Mouse (Mus musculus) lung, embryonic 16.5 days (tissue): ENCODE measurements around the gene Ms4a4d. TPM values are rescaled to one million over a fixed set of nuclear protein-coding genes. Genes with fewer than 3 reads are reported as not detected.
"Not testable (repeated sequence)": the region's sequence is repeated elsewhere in the genome, so short reads cannot be mapped to it uniquely, and the experiment has no call there.

Experiments
- ATAC-seq: fragments of 200-750 bp; cut with Nextera tagmentation; 2 replicates; pipeline ENCODE4 v1.8.0; 2017; ENCODE audit warnings: low read depth, mild to moderate bottlenecking, moderate library complexity
- H3K27ac ChIP-seq: fragments of 300-500 bp; sonication (generic); 2 replicates; pipeline ENCODE4 v1.5.1; 2014; ENCODE audit warnings: mild to moderate bottlenecking, control low read depth, low read length
- H3K27me3 ChIP-seq: fragments of 300-500 bp; sonication (generic); 2 replicates; pipeline ENCODE4 v1.6.1; 2014; ENCODE audit warnings: low read depth, low read length, mixed read lengths; ENCODE audit not compliant: control insufficient read depth, insufficient read depth
- H3K36me3 ChIP-seq: fragments of 300-500 bp; sonication (generic); 2 replicates; pipeline ENCODE4 v1.6.1; 2014; ENCODE audit warnings: low read length; ENCODE audit not compliant: control insufficient read depth, insufficient read depth
- H3K4me1 ChIP-seq: fragments of 300-500 bp; sonication (generic); replicated peaks from 2 replicates; pipeline ENCODE4 v1.6.1; 2014; ENCODE audit warnings: low read length, mixed read lengths; ENCODE audit not compliant: control insufficient read depth, insufficient read depth
- H3K4me2 ChIP-seq: fragments of 300-500 bp; sonication (generic); 2 replicates; pipeline ENCODE4 v1.6.1; 2014; ENCODE audit warnings: low read depth, low read length, control low read depth
- H3K4me3 ChIP-seq: fragments of 300-500 bp; sonication (generic); 2 replicates; pipeline ENCODE4 v1.5.1; 2014; ENCODE audit warnings: mild to moderate bottlenecking, low read length, control low read depth
- H3K9ac ChIP-seq: fragments of 300-500 bp; sonication (generic); 2 replicates; pipeline ENCODE4 v1.6.1; 2014; ENCODE audit warnings: low read length, control low read depth
- H3K9me3 ChIP-seq: fragments of 300-500 bp; sonication (generic); 2 replicates; pipeline ENCODE4 v1.6.1; 2016; ENCODE audit warnings: low read length; ENCODE audit not compliant: control insufficient read depth
- WGBS: fragments of 180-500 bp; shearing (Covaris S2); extraction: QIAGEN DNeasy Blood & Tissue Kit; methylation state at CpG from one replicate; pipeline ENCODE4 v1.1.7; 2014; 5-methylcytosine and 5-hydroxymethylcytosine counted together
- polyA plus RNA-seq: library from polyadenylated mRNA; unstranded; fragments of >200 nt; fragmentation: Nextera tagmentation; extraction: Ambion mirVana; gene quantifications from 2 replicates; pipeline ENCODE4 v1.2.1, GENCODE M21; 2015

Ms4a4d gene
- polyA plus RNA-seq, 1 experiment from 2014 or later: 2.1 TPM

- not testable (repeated sequence) for H3K36me3 ChIP-seq, H3K9ac ChIP-seq, H3K27me3 ChIP-seq, H3K4me3 ChIP-seq, H3K9me3 ChIP-seq, H3K27ac ChIP-seq, H3K4me2 ChIP-seq, ATAC-seq, H3K4me1 ChIP-seq
- WGBS: 74% methylated on average over 1 of the region's 1 CpGs
Observed at GRCm38 (mm10) chr19:11540166-11540821, 3.7 kb downstream of the Ms4a4d start.

- not testable (repeated sequence) for ATAC-seq, H3K27ac ChIP-seq, H3K4me3 ChIP-seq, H3K9me3 ChIP-seq, H3K36me3 ChIP-seq, H3K4me2 ChIP-seq, H3K27me3 ChIP-seq, H3K9ac ChIP-seq, H3K4me1 ChIP-seq
- WGBS: 74% methylated on average over 2 of the region's 2 CpGs
Observed at GRCm38 (mm10) chr19:11544383-11544782, 7.8 kb downstream of the Ms4a4d start.

- Histone ChIP-seq H3K27me3 (no peaks in the 10 kb centered on the region), H3K36me3 (no peaks in the 10 kb centered on the region), H3K27ac (no peak overlapping the region), H3K4me1 (no peaks in the 10 kb centered on the region), H3K9me3 (no peaks in the 10 kb centered on the region), H3K4me3 (no peak overlapping the region), H3K4me2 (no peak overlapping the region), H3K9ac (no peak overlapping the region)
- no peak for ATAC-seq
Observed at GRCm38 (mm10) chr19:11547911-11548310, 11.3 kb downstream of the Ms4a4d start.

GRCm38 (mm10) chr19:11554726-11555125, 18.1 kb downstream of the Ms4a4d start:
- ATAC-seq: no peak
- H3K4me1 ChIP-seq: no peaks in the 10 kb centered on the region
- H3K9ac ChIP-seq: no peak overlapping the region
- H3K9me3 ChIP-seq: no peaks in the 10 kb centered on the region
- 78% methylated on average over 5 of the region's 5 CpGs for WGBS
- H3K27ac ChIP-seq: no peak overlapping the region
- no peaks in the 10 kb centered on the region for H3K27me3 ChIP-seq
- no peak overlapping the region for H3K4me2 ChIP-seq
- no peak overlapping the region for H3K4me3 ChIP-seq
- no peaks in the 10 kb centered on the region for H3K36me3 ChIP-seq

GRCm38 (mm10) chr19:11559560-11559959, 23.0 kb downstream of the Ms4a4d start:
- not testable (repeated sequence) for H3K4me3 ChIP-seq, H3K36me3 ChIP-seq, H3K9me3 ChIP-seq, H3K9ac ChIP-seq, H3K27me3 ChIP-seq, ATAC-seq, H3K27ac ChIP-seq, H3K4me1 ChIP-seq, H3K4me2 ChIP-seq

- ATAC-seq: no peak
- Histone ChIP-seq H3K4me2 (no peak overlapping the region), H3K9ac (no peak overlapping the region), H3K27ac (no peak overlapping the region), H3K27me3 (no peaks in the 10 kb centered on the region), H3K4me1 (no peaks in the 10 kb centered on the region), H3K36me3 (no peaks in the 10 kb centered on the region), H3K4me3 (no peak overlapping the region), H3K9me3 (no peaks in the 10 kb centered on the region)
- 85% methylated on average over 8 of the region's 8 CpGs for WGBS
Observed at GRCm38 (mm10) chr19:11574965-11575364, 38.4 kb downstream of the Ms4a4d start.

GRCm38 (mm10) chr19:11589205-11589604, 52.6 kb downstream of the Ms4a4d start:
- no peaks in the 10 kb centered on the region for H3K9me3 ChIP-seq
- no peaks in the 10 kb centered on the region for H3K27me3 ChIP-seq
- no peaks in the 10 kb centered on the region for H3K36me3 ChIP-seq
- ATAC-seq: no peak
- H3K4me1 ChIP-seq: no peaks in the 10 kb centered on the region
- no peak overlapping the region for H3K9ac ChIP-seq
- 62% methylated on average over 4 of the region's 4 CpGs for WGBS
- H3K4me2 ChIP-seq: no peak overlapping the region
- H3K27ac ChIP-seq: no peak overlapping the region
- no peak overlapping the region for H3K4me3 ChIP-seq

GRCm38 (mm10) chr19:11589891-11590449, 53.4 kb downstream of the Ms4a4d start:
- ATAC-seq: no peak
- Histone ChIP-seq H3K4me1 (no peaks in the 10 kb centered on the region), H3K9ac (no peak overlapping the region), H3K36me3 (no peaks in the 10 kb centered on the region), H3K4me2 (no peak overlapping the region), H3K27me3 (no peaks in the 10 kb centered on the region), H3K4me3 (no peak overlapping the region), H3K27ac (no peak overlapping the region), H3K9me3 (no peaks in the 10 kb centered on the region)
- WGBS: 58% methylated on average over 2 of the region's 2 CpGs

GRCm38 (mm10) chr19:11601349-11601748, 64.7 kb downstream of the Ms4a4d start:
- no peak overlapping the region for H3K4me3 ChIP-seq
- no peak overlapping the region for H3K4me2 ChIP-seq
- WGBS: 81% methylated on average over 3 of the region's 3 CpGs
- no peak overlapping the region for H3K27ac ChIP-seq
- no peaks in the 10 kb centered on the region for H3K36me3 ChIP-seq
- H3K27me3 ChIP-seq: no peaks in the 10 kb centered on the region
- H3K9me3 ChIP-seq: no peaks in the 10 kb centered on the region
- no peak for ATAC-seq
- no peak overlapping the region for H3K9ac ChIP-seq
- H3K4me1 ChIP-seq: no peaks in the 10 kb centered on the region

GRCm38 (mm10) chr19:11602026-11602425, 65.4 kb downstream of the Ms4a4d start:
- Histone ChIP-seq H3K27me3 (no peaks in the 10 kb centered on the region), H3K9me3 (no peaks in the 10 kb centered on the region), H3K4me3 (no peak overlapping the region), H3K4me1 (no peaks in the 10 kb centered on the region), H3K9ac (no peak overlapping the region), H3K27ac (no peak overlapping the region), H3K4me2 (no peak overlapping the region), H3K36me3 (no peaks in the 10 kb centered on the region)
- WGBS: 92% methylated on average over 2 of the region's 2 CpGs
- no peak for ATAC-seq
